27 mouse cellular contexts compared by ENCODE assay signal in genomic region chr15:103156890-103157289, GRCm38 (mm10). TPM values are rescaled to one million over a fixed set of nuclear protein-coding genes. Genes with fewer than 3 reads are reported as not detected.
DNase-seq lines count a peak whose midpoint lies in the region; ATAC-seq and TF ChIP-seq lines count a peak whose summit lies in the region.
"Had no signal": no experiment of that assay in that cellular context is flagged by ENCODE, and none has a peak within 500 bp of the region (broad histone marks: within the 10 kb centered on the region; RNA-seq: fewer than 3 reads in every experiment).

No protein-coding gene starts in this region.

- no peak overlapping the region for H3K4me2 ChIP-seq in hindbrain, embryonic 14.5 days (replicated peaks)
- H3K4me2 ChIP-seq in hindbrain, embryonic 12.5 days (replicated peaks), result no peak overlapping the region
- H3K4me2 ChIP-seq: heart, embryonic 15.5 days; intestine, embryonic 15.5 days; limb, embryonic 12.5 days; liver, embryonic 11.5 days; midbrain, embryonic 13.5 days had no signal

- 43% methylated on average over 7 of the region's 7 CpGs for WGBS in hindbrain, embryonic 10.5 days
- WGBS in hindbrain, embryonic 14.5 days, result 41% methylated on average over 7 of the region's 7 CpGs
- WGBS in hindbrain, embryonic 12.5 days, result 43% methylated on average over 7 of the region's 7 CpGs

- TF ChIP-seq CTCF in testis, adult 2 months (IDR thresholded peaks at IDR 0.05; ENCODE audit: control insufficient read depth, insufficient read depth, insufficient replicate concordance, low read depth, low read length), result no peak

- H3K4me1 ChIP-seq in hindbrain, embryonic 10.5 days (replicated peaks), result peaks cover 25% of the 10 kb centered on the region
- peaks cover 19% of the 10 kb centered on the region for H3K4me1 ChIP-seq in hindbrain, embryonic 14.5 days (replicated peaks; ENCODE audit: control insufficient read depth, insufficient read depth, low read length)
- peaks cover 18% of the 10 kb centered on the region for H3K4me1 ChIP-seq in testis, adult 2 months (ENCODE audit: control insufficient read depth, insufficient read depth, low read length)
- H3K4me1 ChIP-seq in hindbrain, embryonic 12.5 days, result peaks cover 19% of the 10 kb centered on the region
- H3K4me1 ChIP-seq: heart, embryonic 15.5 days; intestine, embryonic 15.5 days had no signal

- no peaks in the 10 kb centered on the region for H3K9me3 ChIP-seq in hindbrain, embryonic 10.5 days
- H3K9me3 ChIP-seq in hindbrain, embryonic 14.5 days (ENCODE audit: control insufficient read depth, low read length), result no peaks in the 10 kb centered on the region
- no peaks in the 10 kb centered on the region for H3K9me3 ChIP-seq in hindbrain, embryonic 12.5 days (replicated peaks)
- H3K9me3 ChIP-seq: heart, embryonic 15.5 days; intestine, embryonic 15.5 days; limb, embryonic 12.5 days; midbrain, embryonic 13.5 days had no signal

- H3K36me3 ChIP-seq in hindbrain, embryonic 10.5 days, result peaks cover 4% of the 10 kb centered on the region; the same call in 1 of the 2 replicates
- no peaks in the 10 kb centered on the region for H3K36me3 ChIP-seq in hindbrain, embryonic 14.5 days (replicated peaks; ENCODE audit: control insufficient read depth, insufficient read depth)
- no peaks in the 10 kb centered on the region for H3K36me3 ChIP-seq in testis, adult 2 months (ENCODE audit: control insufficient read depth, insufficient read depth, low read length)
- H3K36me3 ChIP-seq in hindbrain, embryonic 12.5 days, result 0 out of 2 replicates have a peak, but pooled peaks cover 5% of the 10 kb centered on the region
- H3K36me3 ChIP-seq: intestine, embryonic 15.5 days; limb, embryonic 12.5 days had no signal

- TF ChIP-seq POLR2A in testis, adult 2 months (IDR thresholded peaks at IDR 0.05; ENCODE audit: control insufficient read depth, low read depth, low read length), result peak; percentile 62; the same call in 1 of the 2 replicates

- H3K27ac ChIP-seq in hindbrain, embryonic 10.5 days, result peak overlapping the region; percentile 80; the same call in 1 of the 2 replicates
- no peak overlapping the region for H3K27ac ChIP-seq in hindbrain, embryonic 14.5 days
- H3K27ac ChIP-seq in testis, adult 2 months (ENCODE audit: control insufficient read depth, insufficient read depth, low read depth, low read length), result no peak overlapping the region
- H3K27ac ChIP-seq in hindbrain, embryonic 12.5 days, result 0 out of 2 replicates have a peak overlapping the region, but pooled peaks have one; percentile 60
- H3K27ac ChIP-seq: heart, embryonic 15.5 days; intestine, embryonic 15.5 days; layer of hippocampus, adult 2 months; limb, embryonic 12.5 days had no signal

- ATAC-seq in hindbrain, embryonic 14.5 days (ENCODE audit: low FRiP score), result no peak
- ATAC-seq in hindbrain, embryonic 12.5 days (ENCODE audit: low FRiP score), result peak; percentile 35; the same call in 1 of the 2 replicates
- ATAC-seq: intestine, embryonic 15.5 days; liver, postnatal 0 days; lung, postnatal 0 days; midbrain, embryonic 13.5 days had no signal

- no peak for DNase-seq in hindbrain, embryonic 10.5 days (ENCODE audit: low spot score)
- no peak for DNase-seq in hindbrain, embryonic 14.5 days (ENCODE audit: low spot score)
- DNase-seq in testis, postnatal 14 days (ENCODE audit: low spot score), result no peak
- DNase-seq in urinary bladder, postnatal 25 days (ENCODE audit: low spot score), result no peak
- DNase-seq in frontal cortex, postnatal 36 days (ENCODE audit: low spot score in 2 of 2), result no peak
- DNase-seq in kidney, postnatal 14 days, result no peak
- DNase-seq: adrenal gland, postnatal 14 days; cerebellum, adult 8-10 months; cerebellum, postnatal 36 days; embryo, embryonic 11 days; heart, postnatal 4 days; kidney, adult 8-10 months; kidney, postnatal 25 days; liver, postnatal 0 days; retina, postnatal 1 day; spleen, adult 18-20 months; thymus, postnatal 14 days had no signal

- peaks cover 30% of the 10 kb centered on the region for H3K27me3 ChIP-seq in hindbrain, embryonic 10.5 days (ENCODE audit: insufficient read depth, poor library complexity, severe bottlenecking)
- no peaks in the 10 kb centered on the region for H3K27me3 ChIP-seq in hindbrain, embryonic 14.5 days (ENCODE audit: control insufficient read depth, insufficient read depth, low read length)
- H3K27me3 ChIP-seq in testis, adult 2 months (ENCODE audit: control insufficient read depth, insufficient read depth, low read length), result no peaks in the 10 kb centered on the region
- H3K27me3 ChIP-seq in hindbrain, embryonic 12.5 days, result peaks cover 12% of the 10 kb centered on the region
- H3K27me3 ChIP-seq: intestine, embryonic 15.5 days had no signal

- no peak overlapping the region for H3K4me3 ChIP-seq in hindbrain, embryonic 10.5 days
- no peak overlapping the region for H3K4me3 ChIP-seq in hindbrain, embryonic 14.5 days (replicated peaks; ENCODE audit: low read length)
- H3K4me3 ChIP-seq in testis, adult 2 months (ENCODE audit: control insufficient read depth, low read depth, low read length), result peak overlapping the region; percentile 78
- no peak overlapping the region for H3K4me3 ChIP-seq in hindbrain, embryonic 12.5 days
- H3K4me3 ChIP-seq: heart, embryonic 15.5 days; intestine, embryonic 15.5 days; layer of hippocampus, adult 2 months; limb, embryonic 12.5 days; midbrain, embryonic 13.5 days; myocyte had no signal

- no peak overlapping the region for H3K9ac ChIP-seq in hindbrain, embryonic 14.5 days
- H3K9ac ChIP-seq in hindbrain, embryonic 12.5 days, result 0 out of 2 replicates have a peak overlapping the region, but pooled peaks have one; percentile 50
- H3K9ac ChIP-seq: heart, embryonic 15.5 days; intestine, embryonic 15.5 days; limb, embryonic 12.5 days; liver, postnatal 0 days had no signal

RNA-seq across cellular contexts. Expression of gene Smug1, which starts 10.0 kb away (rescaled TPM):
- 24.3 TPM in 2 replicates for polyA plus RNA-seq in hindbrain, embryonic 10.5 days (2016; fragmentation: Nextera tagmentation; extraction: Ambion mirVana)
- polyA plus RNA-seq in hindbrain, embryonic 14.5 days (2014; fragmentation: Nextera tagmentation; extraction: Ambion mirVana), result 37.6 and 40.8 TPM in 2 replicates
- 3.4 and 3.8 TPM in 2 replicates for polyA plus RNA-seq in testis, adult 2 months (2012; rRNA removed)
- 31.3 and 34.4 TPM in 2 replicates for polyA plus RNA-seq in hindbrain, embryonic 12.5 days (2016; fragmentation: Nextera tagmentation; extraction: Ambion mirVana)

Comparison
In these comparisons a context has a peak if more than half of its experiments do, and no peak if none do; other contexts are left out.
1. H3K27ac ChIP-seq: peak in hindbrain, embryonic 10.5 days (single experiment) and hindbrain, embryonic 12.5 days (single experiment); none in hindbrain, embryonic 14.5 days (single experiment) and testis, adult 2 months (single experiment).